Mouse (Mus musculus): ENCODE results near the gene Mgll.

The Mgll gene

DNA sequence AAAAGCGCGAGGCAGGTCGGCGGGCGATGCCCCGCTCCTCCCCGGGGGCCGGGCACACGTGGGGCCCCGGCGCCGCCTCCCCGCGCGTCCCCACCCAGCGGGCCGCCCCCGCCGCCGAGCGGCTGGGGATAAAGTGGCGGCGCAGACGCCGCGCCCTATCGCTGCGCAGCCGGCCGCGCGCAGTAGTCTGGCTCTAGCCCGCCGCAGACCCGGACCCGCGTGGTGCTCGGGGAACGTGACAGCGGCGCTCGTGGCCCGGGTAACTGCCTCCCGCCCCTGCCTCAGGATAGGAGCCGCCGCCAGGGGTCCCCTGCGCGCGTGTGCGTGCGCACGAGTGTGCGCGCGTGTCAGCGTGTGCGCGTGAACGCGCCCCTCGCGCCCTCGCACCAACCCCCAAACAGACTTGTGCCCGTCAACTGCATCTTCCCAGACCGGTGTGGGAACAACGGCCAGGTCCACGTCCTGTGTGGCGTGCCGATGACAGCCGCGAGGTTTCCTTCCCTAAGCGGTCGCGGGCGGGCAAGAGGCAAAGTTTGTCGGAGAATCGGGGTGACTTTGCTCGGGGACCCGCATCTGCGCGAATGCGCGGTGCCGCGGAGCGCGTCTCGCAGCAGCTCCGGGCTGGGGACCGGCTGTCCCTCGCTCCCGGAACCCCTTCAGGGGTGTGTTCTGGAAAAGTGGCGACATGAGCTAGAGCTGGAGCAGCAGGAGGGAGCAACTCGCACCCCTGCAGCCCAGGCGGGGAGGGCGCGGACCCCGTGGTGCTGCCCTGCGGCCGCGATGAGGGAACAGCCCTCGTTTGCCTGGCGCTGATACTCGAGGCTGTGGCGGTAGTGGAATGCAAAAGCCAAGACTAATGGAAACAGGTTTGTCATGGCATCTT is at the start of gene Mgll:
Gene Mgll (plus strand): TSS at position 100 of the 883 bp plus-strand sequence.
- peak; percentile 78 to 83 for DNase-seq

DNA sequence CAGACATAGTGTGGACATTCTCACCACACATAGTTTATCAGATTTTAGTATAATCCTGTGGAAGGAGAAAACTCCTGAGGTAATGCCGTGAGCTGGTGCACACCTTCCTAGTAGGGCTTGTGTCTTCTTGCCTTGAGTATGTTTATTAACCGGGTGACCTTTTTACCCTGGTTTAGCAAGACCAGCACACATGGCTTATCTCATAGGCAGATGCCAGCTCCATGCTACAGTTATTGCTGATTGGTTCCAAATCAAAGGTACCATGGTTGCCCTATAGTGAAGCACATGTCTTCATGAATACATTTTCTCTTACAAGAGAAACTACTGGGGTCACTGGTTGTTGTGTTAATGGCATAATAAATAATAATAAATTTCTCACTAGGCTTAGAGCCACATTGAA is 48.4 kb upstream of the Mgll start:
- DNase-seq, result no peak

DNA sequence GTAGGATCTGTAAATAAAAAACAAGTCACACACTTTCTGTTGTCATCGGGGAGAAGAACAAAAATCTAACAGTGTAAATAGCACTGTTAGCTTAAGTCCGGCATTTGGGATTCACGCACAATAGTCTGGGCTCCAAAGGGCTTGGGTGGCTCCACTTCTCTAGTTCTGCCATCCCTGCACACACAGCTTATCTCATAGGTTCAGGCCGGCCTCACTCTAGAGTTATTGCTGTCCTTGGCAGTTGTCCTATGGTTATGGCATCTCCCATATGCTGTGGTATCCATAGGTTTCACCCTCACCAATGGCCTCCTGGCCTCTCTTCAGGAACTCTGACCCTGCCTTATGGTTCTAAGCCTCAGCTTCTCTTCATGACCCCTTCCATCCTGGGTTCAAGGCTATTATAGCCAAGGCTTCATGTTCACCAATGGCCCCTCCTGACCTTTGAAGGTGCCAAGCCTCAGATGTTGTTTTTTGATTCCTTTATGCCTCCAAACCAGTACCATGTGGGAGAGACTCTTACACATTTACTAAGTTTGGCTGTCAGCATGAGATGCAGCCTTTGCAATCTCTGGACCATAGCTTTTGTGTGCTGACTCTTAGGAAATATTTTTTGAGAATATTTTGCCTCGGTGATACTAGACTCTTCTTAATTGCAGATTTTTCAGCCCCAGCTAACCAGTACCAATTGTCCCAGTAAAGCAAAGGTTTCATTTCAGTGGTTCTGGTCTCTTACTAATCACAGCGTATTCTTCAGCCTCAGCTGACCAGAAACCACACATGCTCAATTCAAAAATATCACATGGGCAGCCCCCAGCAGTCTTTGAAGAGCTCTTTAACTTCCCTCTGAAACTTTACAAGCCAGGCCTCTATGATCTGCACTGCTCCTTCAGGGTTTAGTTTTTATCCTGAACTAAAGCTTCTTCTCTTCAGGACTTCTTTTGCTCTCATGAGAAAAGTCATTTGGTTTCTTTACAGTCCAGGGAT is 47.2 kb upstream of the Mgll start:
- no peak for DNase-seq

DNA sequence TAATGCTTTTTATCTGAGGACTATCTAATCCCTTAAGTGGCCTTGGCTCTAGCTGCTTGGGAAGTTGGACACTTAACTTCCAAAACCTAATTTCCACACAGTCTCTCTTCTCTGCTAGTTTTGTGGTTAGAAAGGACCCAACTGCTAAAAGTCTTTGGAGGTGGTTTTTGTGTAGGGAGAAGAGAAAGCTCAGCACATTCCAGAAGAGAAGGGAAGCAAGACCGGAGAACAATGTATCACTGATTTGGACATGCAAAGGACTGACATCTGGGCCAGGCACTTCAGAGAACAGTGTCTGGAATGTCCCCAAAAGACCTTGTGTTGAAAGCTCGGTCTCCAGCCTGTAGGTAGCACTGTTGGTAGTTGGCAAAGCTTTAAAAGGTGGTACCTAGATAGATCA is 46.5 kb upstream of the Mgll start:
- DNase-seq, result no peak

DNA sequence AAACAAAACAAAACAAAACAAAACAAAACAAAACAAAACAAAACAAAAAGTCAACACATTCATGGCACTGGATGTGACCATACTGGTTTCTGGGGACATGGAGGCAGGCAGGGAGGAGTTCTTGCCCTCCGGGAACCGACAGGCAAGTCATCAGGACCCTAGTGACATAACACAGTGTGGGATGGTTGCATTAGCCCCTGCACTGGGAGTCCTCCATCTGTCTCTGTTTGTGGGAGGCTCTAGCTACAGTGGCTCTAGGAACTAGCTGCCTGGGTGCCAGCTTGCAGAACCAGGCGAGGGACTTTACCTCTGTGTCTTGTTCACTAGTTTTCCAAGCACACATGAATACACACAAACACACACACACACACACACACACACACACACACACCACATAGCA is 43.2 kb upstream of the Mgll start:
- DNase-seq, result no peak

DNA sequence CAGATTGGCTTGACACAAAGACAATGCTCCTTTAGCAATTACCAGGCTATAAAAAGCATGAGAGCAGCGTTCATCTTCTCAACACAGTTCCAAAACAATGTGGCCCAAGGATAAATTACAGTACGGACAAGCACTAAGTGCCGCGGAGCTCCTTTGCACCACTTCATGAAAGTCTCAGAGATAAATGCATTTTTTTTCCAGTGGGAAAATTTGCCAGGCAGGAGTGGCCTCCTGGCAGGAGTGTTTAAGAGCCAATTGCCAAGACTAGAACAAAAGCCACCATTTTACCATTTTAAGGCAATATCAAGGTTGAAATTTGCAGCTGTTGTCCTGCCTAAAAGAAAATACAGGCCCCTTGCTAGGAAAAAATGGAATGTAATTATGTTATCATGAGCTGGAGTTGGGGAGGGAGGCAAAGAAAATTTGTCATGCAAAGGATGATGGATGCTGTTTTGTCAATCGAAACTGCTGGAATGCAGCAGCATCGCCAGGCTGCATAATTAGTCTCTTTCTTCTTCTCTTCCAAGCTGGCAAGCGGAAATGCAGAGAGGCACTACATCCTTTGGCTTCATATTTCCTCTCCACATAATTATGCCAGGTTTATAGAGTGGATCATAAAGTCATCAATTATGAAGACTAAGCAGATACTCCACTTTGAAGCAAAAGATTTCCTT is 40.7 kb upstream of the Mgll start:
- no peak for DNase-seq

DNA sequence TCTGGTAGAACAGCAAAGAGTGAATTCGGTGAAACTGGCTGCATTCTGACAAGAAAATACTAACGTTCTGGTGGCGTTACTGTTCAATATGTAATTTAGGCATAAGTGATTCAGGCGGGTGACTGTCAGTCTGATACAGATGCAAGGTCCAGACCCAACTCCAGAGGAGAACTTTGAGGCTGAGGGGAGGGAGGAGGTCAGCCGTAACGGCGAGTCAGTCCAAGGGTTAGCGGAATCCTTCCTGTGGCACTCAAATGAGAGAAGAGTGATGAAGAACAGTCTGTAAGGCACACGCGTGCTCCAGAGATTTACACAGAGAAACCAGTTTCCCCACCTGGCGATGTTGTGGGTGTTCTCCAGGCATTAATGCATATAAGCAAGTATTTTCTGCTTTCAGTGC is 36.0 kb upstream of the Mgll start:
- DNase-seq, result no peak

DNA sequence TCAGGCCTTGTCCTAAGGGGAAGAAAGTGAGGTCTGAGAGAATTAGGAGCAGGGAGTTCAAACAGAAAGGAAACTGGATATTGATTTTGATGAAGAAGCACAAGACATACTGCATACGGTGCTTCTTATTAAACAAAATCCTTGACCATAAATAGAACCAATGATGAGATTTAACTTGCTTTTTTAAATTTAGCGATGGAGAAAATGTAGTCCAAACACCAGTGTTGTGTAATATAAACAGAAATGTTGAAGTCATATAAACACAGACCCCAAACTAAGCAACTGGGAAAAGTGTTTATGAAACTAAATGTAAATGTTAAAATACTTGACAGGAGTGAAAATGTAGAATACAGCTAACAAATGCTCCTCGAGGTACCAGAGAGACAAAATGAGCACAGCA is 35.5 kb upstream of the Mgll start:
- no peak for DNase-seq

DNA sequence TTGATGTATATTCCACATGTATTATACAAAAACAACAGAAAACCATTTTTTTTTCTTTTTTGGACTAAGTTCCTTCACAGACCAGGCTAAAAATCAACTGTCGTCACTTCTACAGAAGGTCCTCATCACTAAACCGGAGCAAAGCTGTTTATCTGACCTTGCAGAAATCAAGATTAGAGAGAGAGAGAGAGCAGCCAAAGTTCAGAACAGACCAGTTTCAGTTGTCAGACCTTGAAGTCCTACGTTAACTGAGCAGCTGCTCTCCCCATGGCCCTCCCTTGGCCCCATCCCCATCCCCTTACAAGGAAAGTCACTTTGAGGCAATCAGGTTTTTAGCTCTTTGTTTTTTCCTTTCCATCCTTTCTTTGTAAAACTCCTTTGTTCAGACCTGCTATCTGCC is 34.0 kb upstream of the Mgll start:
- DNase-seq, result peak in 1 of 2 experiments; percentile 47

DNA sequence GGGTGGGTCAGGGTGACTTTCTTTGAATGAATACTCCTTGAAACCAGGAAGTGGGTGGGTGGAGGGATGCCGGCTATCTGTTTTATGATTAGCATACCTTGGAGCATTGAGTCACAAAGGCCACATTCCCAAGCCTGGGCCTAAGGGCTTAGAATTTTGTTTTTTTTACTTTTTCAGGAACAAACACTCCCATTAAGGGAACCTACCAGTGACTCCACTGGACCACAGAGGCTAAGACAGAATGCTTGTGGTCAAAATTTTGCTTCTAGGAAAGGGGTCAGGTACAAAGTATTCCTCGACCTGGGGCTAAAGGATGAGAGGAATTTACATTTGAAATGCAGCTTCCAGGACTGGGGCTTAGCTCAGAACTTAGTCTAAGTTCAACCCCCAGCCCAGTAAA is 32.9 kb upstream of the Mgll start:
- no peak for DNase-seq

DNA sequence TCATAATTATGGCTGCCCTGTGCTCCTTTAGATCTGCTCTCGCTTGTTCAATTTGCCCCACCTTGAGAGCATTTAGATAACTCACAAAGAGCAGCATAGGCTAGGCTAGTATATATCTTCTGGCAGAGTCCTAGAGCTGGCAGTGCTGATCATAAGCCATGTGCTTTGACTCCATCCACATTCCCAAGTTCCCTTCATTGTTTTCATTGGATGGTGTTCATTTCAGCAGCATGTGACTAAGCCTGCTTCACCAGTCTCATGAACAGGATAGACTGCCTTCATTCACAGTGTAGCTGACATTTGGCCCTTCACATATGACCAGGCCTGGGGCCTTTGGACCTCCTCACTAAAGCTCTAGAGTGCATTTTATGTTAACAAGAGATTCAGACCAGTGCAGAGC is 21.3 kb upstream of the Mgll start:
- no peak for DNase-seq

DNA sequence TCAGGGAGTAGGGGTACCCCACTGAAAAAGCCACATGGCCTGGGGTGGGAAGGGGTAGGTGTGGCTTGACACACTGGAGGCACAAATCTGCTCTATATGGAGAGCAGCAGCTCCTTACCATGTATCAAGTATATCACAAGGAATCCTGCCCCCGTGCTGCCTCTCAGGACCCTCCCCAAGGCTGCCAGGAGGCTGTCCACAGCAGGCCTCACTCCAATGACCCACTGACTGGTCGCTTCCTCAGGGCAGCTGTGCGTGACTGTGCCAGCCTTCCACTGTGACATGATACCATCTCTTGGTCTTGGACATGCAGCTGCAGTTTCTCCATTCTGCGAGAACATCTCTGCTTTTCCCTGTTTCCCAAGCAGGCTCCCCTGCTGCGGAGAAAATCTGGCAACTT is 20.5 kb upstream of the Mgll start:
- DNase-seq, result no peak

DNA sequence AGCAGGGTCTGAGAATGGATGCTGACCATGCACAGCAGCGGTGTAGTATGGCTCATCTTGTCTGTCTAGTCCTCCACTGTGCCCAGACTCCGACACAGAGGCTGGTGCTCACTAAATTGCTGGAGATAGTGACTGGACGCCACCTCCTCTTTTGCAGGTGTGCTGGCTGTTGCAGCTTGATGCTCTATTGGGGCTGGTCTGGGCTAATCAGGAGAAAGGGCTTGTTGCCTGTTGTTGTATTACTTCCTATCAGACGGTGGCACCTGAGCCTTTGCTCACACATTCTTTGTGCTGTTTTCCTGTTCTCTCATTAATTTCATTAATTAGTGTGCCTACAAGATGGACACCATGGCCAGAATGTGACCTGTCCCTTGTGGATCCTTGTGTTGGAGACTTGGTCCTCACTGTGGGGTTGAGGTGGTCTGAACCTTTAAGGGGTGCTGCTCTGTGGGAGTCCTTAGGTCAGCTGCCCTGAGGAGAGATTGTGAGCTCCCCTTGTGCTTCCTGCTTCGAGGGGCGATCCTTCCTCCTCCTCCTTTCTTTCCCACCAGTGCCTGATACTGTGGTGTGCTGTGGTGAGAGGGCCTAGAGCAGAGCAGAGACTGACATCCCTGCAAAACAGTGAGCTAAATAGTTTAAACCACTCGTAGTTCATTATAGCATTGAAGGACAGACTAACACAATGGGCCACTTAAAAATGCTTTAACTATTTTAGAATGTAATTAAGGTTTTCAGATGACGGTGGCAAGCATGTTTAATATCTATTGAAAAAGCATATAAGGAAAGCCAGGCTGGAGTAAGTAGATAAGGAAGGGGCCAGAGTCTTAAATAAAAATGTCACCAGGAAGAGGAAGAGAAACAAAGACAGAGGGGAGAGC is 15.6 kb upstream of the Mgll start:
- DNase-seq, result no peak

DNA sequence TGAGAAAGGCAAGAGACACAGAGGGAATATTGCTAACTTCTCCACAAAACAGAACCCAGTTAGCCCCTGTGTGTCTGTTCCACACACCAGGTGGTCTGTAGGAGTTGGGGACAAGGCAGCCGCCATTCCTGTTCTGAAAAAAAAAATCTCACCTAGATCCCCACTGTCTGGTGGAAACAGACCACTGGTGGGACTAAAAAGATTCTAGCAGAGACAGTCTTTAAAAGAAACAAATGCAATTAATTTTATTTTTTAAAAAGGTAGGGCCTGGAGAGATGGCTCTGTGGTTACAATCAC is 15.0 kb upstream of the Mgll start:
- no peak for DNase-seq

DNA sequence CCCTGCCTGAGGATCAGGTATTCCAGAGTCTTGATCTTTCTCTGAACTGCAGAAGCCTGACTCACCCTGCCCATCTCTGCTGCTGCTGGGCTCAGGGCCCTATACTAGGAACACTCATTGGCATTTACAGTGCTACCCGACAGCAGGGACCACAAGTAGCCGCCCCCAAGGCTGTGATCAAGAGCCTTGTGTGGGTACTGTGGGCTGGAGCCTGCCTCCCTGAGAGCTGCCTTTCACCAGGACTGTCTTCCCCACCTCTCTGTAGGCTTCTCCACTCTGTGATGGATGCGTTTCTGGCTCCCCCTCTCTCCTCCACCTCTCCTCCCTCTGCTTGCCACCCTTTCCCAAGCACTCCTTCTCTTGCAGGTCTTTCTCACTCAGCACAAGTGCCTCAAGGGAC is 12.9 kb upstream of the Mgll start:
- DNase-seq, result no peak

DNA sequence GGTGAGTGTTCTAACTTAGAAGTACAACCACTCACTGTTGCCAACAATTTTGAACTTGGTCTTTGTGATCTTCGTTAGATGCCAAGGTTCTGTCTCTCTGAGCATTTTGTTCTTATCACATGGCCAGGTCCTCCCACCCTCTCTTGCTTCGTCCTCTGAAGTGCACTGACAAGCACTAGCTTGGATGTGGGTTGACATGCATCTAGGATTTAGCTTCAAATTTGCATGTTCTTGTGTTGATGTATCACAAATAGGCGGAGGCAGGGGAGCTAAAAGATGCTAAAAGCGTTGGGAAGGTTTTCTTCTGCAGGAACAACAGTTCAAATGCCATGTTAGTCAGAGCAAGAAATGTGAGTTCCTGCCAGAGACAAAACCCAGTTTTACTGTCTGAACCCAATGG is 12.1 kb upstream of the Mgll start:
- no peak for DNase-seq

DNA sequence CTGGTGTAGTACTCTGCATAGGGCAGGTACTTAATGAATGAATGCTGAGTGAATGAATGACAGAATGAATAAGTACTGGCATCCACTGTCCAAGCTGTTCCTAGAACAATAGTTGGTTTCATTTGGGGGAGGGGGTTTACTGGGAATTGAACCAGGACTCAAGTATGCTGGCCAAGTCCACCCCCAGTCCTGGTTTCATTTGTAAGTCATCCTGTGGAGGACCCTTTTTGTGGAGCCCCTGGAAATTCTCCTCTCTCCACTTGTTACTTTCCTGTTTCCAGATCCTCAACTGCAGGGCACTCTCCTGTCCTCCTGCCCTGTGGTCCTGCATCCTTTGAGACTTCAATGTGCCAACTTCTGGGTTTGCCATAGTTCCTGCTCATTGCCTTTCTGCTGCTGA is 10.9 kb upstream of the Mgll start:
- no peak for DNase-seq

DNA sequence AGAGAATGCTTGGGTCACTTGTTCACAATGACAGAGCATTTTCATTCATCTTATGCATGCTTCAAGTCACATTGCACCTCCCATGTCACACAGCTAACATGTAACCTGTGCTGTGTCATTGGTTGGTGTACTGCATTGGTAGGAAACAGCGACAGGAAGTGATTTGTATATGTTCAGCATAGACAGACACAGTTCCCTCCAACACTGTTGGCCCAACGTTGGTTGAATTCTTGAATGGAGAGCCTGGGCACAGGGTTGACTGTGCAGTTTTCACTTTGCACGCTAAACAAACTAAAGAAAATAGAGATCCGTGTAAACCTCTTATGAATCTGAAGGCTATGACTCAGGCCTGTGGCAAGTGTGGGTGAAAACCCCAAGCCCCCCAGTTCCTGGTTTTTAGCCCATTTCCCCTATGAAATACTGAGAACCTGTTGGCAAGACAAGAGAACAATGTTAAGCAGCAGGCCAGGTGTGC is 10.0 kb upstream of the Mgll start:
- no peak for DNase-seq

DNA sequence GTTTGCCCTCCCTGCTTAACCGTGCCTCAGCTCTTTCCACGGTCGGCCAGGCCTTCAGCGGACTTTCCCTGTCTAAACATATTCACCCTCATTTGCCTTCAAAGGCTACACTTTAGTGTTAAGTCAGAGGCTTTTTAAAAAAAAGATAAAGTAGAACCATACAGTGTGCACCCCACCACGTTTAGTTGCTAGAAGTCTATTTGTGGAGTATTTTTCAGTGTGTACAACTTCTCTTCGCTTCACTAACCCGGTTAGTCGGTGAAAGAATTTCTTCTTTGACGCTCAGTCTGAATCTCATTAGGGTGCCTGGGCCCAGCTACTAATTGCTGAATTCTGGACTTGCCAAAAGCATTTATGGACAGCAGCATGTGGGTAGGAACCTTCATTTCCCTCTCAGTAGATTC is 8.8 kb upstream of the Mgll start:
- no peak for DNase-seq

DNA sequence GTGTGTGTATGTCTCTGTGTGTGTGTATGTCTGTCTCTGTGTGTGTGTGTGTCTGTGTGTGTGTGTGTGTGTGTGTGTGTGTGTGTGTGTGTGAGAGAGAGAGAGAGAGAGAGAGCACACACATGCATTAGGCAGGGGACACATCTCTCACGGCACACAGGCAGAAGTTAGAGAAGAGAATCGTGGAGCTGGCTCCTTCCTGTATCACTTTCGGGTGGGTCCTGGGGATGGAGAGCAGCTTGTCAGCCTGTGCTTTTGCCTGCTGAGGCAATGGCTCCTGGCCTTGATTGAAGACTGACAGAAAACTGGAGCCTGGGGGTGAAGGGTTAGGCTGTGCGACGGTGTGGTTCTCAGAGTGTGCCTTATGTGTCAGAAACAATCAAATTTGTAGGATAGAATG is 8.2 kb upstream of the Mgll start:
- no peak for DNase-seq

DNA sequence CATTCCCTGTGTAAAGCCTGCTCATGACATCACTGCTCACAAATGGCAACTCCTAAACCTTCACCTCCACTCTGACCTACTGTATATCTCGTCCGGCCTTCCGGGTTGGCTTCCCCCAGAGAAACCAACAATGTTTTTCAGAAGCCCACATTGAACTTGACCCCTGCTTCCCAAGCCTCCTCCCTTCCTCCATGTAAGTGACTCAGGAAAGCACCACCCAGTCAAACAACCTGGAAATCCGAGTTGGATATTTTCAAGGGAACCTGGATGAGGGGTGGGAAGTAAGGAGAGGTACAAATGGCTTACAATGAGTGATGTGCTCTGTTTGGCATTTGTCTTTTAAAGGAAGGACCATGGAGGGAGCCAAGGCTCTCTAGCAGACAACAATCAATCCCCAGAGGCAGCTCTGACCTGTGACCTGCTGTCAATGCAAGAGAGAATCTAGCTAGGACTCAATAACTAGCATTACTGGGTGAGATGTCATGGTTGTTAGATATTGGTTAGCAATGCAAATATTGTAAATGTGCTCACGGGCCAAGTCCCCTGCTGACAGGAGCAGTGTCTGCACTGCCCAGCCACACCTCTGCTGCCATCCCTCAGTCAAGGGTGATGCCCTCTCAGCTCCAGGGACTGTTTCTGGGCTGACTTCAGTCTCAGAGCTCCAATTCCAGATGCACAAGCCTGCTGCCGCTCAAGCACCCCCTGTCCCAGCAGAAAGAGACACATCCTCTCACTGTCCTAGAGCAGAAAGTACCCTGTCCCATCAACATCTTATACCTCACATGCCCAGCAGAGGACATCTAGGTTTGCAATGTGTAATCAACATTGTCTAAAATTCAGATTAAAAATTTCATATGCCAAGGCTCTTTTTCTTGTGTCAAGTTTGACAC is 6.8 kb upstream of the Mgll start:
- DNase-seq, result peak in 1 of 2 experiments; percentile 25
